Mouse (Mus musculus) forebrain, postnatal 0 days (tissue): ENCODE measurements around the gene Lrrc1. TPM values are rescaled to one million over a fixed set of nuclear protein-coding genes. Genes with fewer than 3 reads are reported as not detected.

ENCODE experiments used
- ATAC-seq: fragments of 200-750 bp; cut with Nextera tagmentation; 2 replicates; pipeline ENCODE4 v1.8.0; 2017; ENCODE audit warnings: mild to moderate bottlenecking, moderate library complexity
- DNase-seq: peaks from one replicate; pipeline ENCODE4 v3.0.0-alpha.2; 2015
- H3K27ac ChIP-seq: fragments of 300-500 bp; sonication (generic); 2 replicates; pipeline ENCODE4 v1.5.1; 2014; ENCODE audit warnings: low read depth, mild to moderate bottlenecking, antibody characterized with exemption, low read length, moderate library complexity, mixed read lengths
- H3K27me3 ChIP-seq: fragments of 300-500 bp; sonication (generic); 2 replicates; pipeline ENCODE4 v1.6.1; 2014; ENCODE audit warnings: mild to moderate bottlenecking, low read length, mixed read lengths; ENCODE audit not compliant: insufficient read depth
- H3K36me3 ChIP-seq: fragments of 300-500 bp; sonication (generic); 2 replicates; pipeline ENCODE4 v1.6.1; 2014; ENCODE audit warnings: mild to moderate bottlenecking, moderate library complexity; ENCODE audit not compliant: insufficient read depth
- H3K4me1 ChIP-seq: fragments of 300-500 bp; sonication (generic); 2 replicates; pipeline ENCODE4 v1.6.1; 2014; ENCODE audit warnings: antibody characterized with exemption; ENCODE audit not compliant: insufficient read depth
- H3K4me2 ChIP-seq: fragments of 300-500 bp; sonication (generic); 2 replicates; pipeline ENCODE4 v1.6.1; 2014; ENCODE audit warnings: low read depth, mild to moderate bottlenecking, moderate library complexity
- H3K4me3 ChIP-seq: fragments of 300-500 bp; sonication (generic); 2 replicates; pipeline ENCODE4 v1.5.1; 2014; ENCODE audit warnings: low read depth, low read length, mixed read lengths
- H3K9ac ChIP-seq: fragments of 300-500 bp; sonication (generic); 2 replicates; pipeline ENCODE4 v1.6.1; 2014; ENCODE audit warnings: mild to moderate bottlenecking
- H3K9me3 ChIP-seq: fragments of 300-500 bp; sonication (generic); 2 replicates; pipeline ENCODE4 v1.6.1; 2016; ENCODE audit warnings: low read length
- CTCF ChIP-seq: sonication (generic); IDR thresholded peaks from 2 replicates; pipeline ENCODE4 v1.5.1; 2016; ENCODE audit warnings: antibody characterized with exemption, control low read depth, low read depth
- WGBS: fragments of 180-500 bp; shearing (Covaris S2); extraction: QIAGEN DNeasy Blood & Tissue Kit; methylation state at CpG from one replicate; pipeline ENCODE4 v1.1.7; 2014; 5-methylcytosine and 5-hydroxymethylcytosine counted together
- polyA plus RNA-seq: library from polyadenylated mRNA; unstranded; fragments of >200 nt; fragmentation: Nextera tagmentation; extraction: Ambion mirVana; gene quantifications from 2 replicates; pipeline ENCODE4 v1.2.1, GENCODE M21; 2015
- total RNA-seq: library from RNA; depleted of rRNA; stranded (reverse); fragments of >200 nt; gene quantifications from 2 replicates; pipeline ENCODE4 v1.2.3, GENCODE M21; 2014

The Lrrc1 gene
- total and polyA plus RNA-seq, 2 experiments from 2014 or later, result 5.4 to 14.8 TPM

DNA sequence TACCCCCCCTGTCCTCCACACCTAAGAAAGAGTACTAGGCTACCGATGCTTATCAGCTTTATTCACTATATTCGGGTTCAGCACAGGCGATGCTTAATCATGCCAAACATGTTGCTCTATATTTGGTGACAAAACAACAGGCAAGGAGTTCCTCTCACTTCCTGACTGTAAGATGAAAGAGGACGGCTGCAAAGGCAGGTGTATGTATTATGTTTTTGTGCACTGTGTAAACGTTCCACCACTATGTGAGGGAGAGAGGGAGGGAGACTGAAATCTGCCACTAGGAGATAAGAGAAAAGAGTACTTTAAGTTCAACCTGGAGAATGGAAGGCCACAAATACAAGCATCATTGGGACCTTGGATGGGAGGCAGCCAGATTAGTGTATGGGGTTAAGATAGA lies 77.7 kb downstream of the Lrrc1 start:
- Histone ChIP-seq H3K4me1 (peaks cover 6% of the 10 kb centered on the region; the same call in 1 of the 2 replicates), H3K9ac (no peak overlapping the region), H3K4me3 (no peak overlapping the region), H3K9me3 (no peaks in the 10 kb centered on the region), H3K27ac (no peak overlapping the region), H3K27me3 (no peaks in the 10 kb centered on the region), H3K4me2 (no peak overlapping the region), H3K36me3 (no peaks in the 10 kb centered on the region)
- no peak for TF ChIP-seq CTCF
- 80% methylated on average over 5 of the region's 5 CpGs for WGBS
- no peak for ATAC-seq
- DNase-seq, result no peak

DNA sequence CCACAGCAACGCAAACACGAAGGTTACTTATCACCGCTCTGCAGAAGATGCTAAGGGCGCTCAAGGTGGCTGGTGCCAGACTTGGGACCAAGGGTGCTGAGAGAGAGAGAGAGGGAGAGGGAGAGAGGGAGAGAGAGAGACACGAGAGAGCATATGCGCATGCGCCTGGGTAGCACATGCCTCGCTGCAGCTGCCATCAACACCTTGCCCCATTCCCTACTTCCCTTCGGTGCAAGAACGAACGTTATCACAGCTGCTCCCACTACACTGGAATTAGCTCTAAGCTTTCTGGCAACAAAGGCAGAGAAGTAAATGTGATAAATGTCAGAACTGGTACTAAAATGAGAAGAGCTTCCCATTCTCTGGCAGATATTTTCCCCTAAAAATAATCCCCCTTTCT lies 79.3 kb downstream of the Lrrc1 start:
- no peaks in the 10 kb centered on the region for H3K36me3 ChIP-seq
- no peak overlapping the region for H3K27ac ChIP-seq
- H3K27me3 ChIP-seq, result no peaks in the 10 kb centered on the region
- ATAC-seq (0 out of 2 replicates have a peak, but pooled peaks have one; percentile 26), DNase-seq (no peak)
- 64% methylated on average over 11 of the region's 11 CpGs for WGBS
- TF ChIP-seq CTCF, result no peak
- no peak overlapping the region for H3K4me2 ChIP-seq
- H3K9me3 ChIP-seq, result no peaks in the 10 kb centered on the region
- H3K9ac ChIP-seq, result no peak overlapping the region
- no peak overlapping the region for H3K4me3 ChIP-seq
- H3K4me1 ChIP-seq, result peaks cover 6% of the 10 kb centered on the region; the same call in 1 of the 2 replicates

DNA sequence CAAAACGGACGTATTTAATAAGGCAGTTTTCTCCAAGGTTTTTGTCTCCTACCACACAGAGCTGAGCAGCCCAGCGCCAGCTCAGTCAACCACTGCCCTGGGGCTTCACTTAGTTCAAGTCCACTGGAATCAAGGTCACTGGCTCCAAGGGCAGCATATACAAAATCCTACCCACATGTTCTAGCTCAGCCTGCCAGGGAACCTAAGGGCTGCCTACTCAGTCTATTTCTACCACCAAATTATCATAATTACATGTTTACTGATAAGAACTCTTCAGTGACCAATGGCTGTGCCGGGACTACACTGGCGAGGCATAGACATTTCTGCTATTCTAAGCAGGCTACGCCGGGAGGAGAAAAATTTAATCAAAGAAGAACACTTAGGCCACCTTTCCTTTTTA lies 80.8 kb downstream of the Lrrc1 start:
- peak; percentile 47; the same call in 1 of the 2 replicates for ATAC-seq
- TF ChIP-seq CTCF, result no peak
- DNase-seq, result no peak

DNA sequence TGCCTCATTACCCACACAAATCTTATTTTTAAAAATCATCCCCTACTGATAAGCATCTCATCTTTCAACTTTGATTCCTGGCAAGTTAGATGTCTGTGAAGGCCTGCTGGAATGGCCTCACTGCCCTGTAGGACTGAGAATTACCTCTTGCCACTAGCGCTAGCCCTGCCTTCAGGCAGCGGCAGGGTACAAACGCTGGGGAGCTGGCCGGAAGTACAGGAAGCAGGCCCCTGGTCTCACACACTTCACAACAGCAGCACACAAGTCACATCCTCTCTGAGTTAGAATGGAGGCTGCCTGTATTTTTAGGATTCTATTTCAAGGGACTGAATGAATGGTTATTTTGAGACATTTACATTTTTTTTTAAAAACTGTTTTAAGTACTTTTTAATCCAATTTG lies 81.5 kb downstream of the Lrrc1 start:
- Histone ChIP-seq H3K27me3 (no peaks in the 10 kb centered on the region), H3K9ac (no peak overlapping the region), H3K4me2 (no peak overlapping the region), H3K36me3 (no peaks in the 10 kb centered on the region), H3K9me3 (no peaks in the 10 kb centered on the region), H3K4me1 (no peaks in the 10 kb centered on the region), H3K4me3 (no peak overlapping the region), H3K27ac (no peak overlapping the region)
- TF ChIP-seq CTCF, result no peak
- ATAC-seq, result no peak
- DNase-seq, result no peak
- WGBS, result 67% methylated on average over 4 of the region's 4 CpGs

More for the DNA sequence above, 80.8 kb downstream of the Lrrc1 start:
- no peaks in the 10 kb centered on the region for H3K36me3 ChIP-seq
- no peak overlapping the region for H3K4me2 ChIP-seq
- WGBS, result 77% methylated on average over 7 of the region's 7 CpGs
- no peaks in the 10 kb centered on the region for H3K4me1 ChIP-seq
- H3K9me3 ChIP-seq, result no peaks in the 10 kb centered on the region
- H3K4me3 ChIP-seq, result no peak overlapping the region
- H3K27me3 ChIP-seq, result no peaks in the 10 kb centered on the region
- no peak overlapping the region for H3K27ac ChIP-seq
- no peak overlapping the region for H3K9ac ChIP-seq

DNA sequence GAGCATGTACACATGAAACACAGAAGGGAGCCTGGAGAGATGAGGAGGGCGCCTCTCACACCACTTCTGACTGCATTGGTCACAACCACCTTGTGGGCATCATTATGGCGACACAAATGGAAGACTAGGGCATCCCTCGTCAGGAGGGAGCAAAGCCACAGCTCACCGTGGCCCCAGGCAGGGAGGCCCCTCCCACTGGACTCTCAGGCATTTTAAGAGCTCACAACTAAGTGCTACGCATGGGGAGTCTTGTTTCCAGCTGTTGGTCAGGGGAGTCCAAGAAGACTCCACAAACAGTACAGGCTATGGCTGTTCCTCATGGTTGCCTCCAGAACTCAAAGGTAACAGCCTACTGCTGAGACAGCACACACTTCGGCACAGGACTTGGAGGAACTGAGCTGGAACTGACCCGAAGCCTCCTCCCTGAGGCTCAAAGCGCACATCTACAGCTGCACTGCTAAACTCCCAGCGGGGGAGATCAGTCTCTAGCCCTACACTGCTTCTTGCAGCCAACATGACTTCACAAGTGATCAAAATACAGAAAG lies 83.2 kb downstream of the Lrrc1 start:
- Histone ChIP-seq H3K4me1 (no peaks in the 10 kb centered on the region), H3K4me2 (no peak overlapping the region), H3K9ac (no peak overlapping the region), H3K27me3 (no peaks in the 10 kb centered on the region), H3K27ac (no peak overlapping the region), H3K36me3 (peaks cover 6% of the 10 kb centered on the region), H3K4me3 (no peak overlapping the region), H3K9me3 (no peaks in the 10 kb centered on the region)
- no peak for DNase-seq
- WGBS, result 87% methylated on average over 9 of the region's 9 CpGs
- ATAC-seq, result no peak
- TF ChIP-seq CTCF, result no peak

DNA sequence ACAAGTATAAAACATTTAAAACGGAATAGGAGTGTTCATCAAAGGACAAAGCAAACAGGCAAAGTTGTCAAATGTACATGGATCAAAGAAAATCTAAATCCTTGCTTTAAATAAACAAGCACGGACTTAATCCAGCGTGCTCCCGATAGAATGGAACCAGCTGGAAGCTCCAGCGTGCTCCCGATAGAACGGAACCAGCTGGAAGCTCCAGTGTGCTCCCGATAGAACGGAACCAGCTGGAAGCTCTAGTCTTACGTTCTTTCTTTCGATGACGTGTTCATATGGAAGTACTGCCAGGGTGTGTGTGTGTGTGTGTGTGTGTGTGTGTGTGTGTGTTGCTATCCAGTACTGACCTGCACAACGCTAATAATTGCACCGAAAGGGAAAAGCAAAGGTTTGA lies 84.3 kb downstream of the Lrrc1 start:
- TF ChIP-seq CTCF, result no peak
- Histone ChIP-seq H3K27ac (no peak overlapping the region), H3K9ac (no peak overlapping the region), H3K4me2 (no peak overlapping the region), H3K4me1 (no peaks in the 10 kb centered on the region), H3K9me3 (no peaks in the 10 kb centered on the region), H3K4me3 (no peak overlapping the region), H3K36me3 (peaks cover 6% of the 10 kb centered on the region), H3K27me3 (no peaks in the 10 kb centered on the region)
- DNase-seq, result no peak
- no peak for ATAC-seq
- whole genome bisulfite sequencing, result 85% methylated on average over 14 of the region's 14 CpGs

DNA sequence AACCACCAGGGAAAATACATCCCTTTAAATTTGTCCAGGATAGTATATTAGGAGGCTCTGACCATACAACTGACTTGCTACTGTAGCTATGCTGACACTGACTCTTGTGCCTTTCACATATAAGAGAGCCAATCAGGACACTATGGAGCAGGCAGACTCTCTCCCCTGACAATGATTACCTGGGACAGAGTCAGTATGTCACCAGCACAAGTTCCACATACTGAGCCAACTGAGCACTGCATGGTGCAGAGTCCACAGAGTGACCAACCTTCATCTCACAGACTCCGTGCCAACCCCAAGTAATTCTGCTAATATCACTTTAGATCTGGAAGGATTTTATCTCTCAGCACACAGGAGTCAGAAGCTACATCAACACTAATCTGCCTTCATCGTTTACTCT lies 85.3 kb downstream of the Lrrc1 start:
- H3K4me2 ChIP-seq, result no peak overlapping the region
- H3K9me3 ChIP-seq, result no peaks in the 10 kb centered on the region
- H3K27me3 ChIP-seq, result no peaks in the 10 kb centered on the region
- no peak for ATAC-seq
- no peak overlapping the region for H3K9ac ChIP-seq
- no peak overlapping the region for H3K4me3 ChIP-seq
- H3K4me1 ChIP-seq, result no peaks in the 10 kb centered on the region
- peaks cover 6% of the 10 kb centered on the region for H3K36me3 ChIP-seq
- WGBS, result 95% methylated on average over 2 of the region's 2 CpGs
- TF ChIP-seq CTCF, result no peak
- DNase-seq, result no peak
- H3K27ac ChIP-seq, result no peak overlapping the region
